Mouse (Mus musculus) neural tube, embryonic 11.5 days (tissue): ENCODE data around the gene Rnf41. TPM values are rescaled to one million over a fixed set of nuclear protein-coding genes. Genes with fewer than 3 reads are reported as not detected.

ENCODE experiments used
- ATAC-seq: fragments of 200-750 bp; cut with Nextera tagmentation; 2 replicates; pipeline ENCODE4 v1.8.0; 2017; ENCODE audit warnings: moderate number of reproducible peaks, mild to moderate bottlenecking, moderate TSS enrichment, moderate library complexity; ENCODE audit not compliant: insufficient read depth, low FRiP score, low TSS enrichment
- DNase-seq: peaks from one replicate; pipeline ENCODE4 v3.0.0-alpha.2; 2015; ENCODE audit warnings: low spot score
- H3K27ac ChIP-seq: fragments of 300-500 bp; sonication (generic); 2 replicates; pipeline ENCODE4 v1.5.1; 2014; ENCODE audit warnings: low read depth, mild to moderate bottlenecking, low read length
- H3K27me3 ChIP-seq: fragments of 300-500 bp; sonication (generic); 2 replicates; pipeline ENCODE4 v1.6.1; 2014; ENCODE audit warnings: mild to moderate bottlenecking, low read length, mixed read lengths; ENCODE audit not compliant: control insufficient read depth, insufficient read depth
- H3K36me3 ChIP-seq: fragments of 300-500 bp; sonication (generic); 2 replicates; pipeline ENCODE4 v1.6.1; 2014; ENCODE audit warnings: mild to moderate bottlenecking, low read length, moderate library complexity, mixed read lengths; ENCODE audit not compliant: control insufficient read depth, insufficient read depth
- H3K4me1 ChIP-seq: fragments of 300-500 bp; sonication (generic); 2 replicates; pipeline ENCODE4 v1.6.1; 2014; ENCODE audit warnings: low read length, mixed read lengths; ENCODE audit not compliant: control insufficient read depth, insufficient read depth
- H3K4me2 ChIP-seq: fragments of 300-500 bp; sonication (generic); 2 replicates; pipeline ENCODE4 v1.6.1; 2014; ENCODE audit warnings: low read depth, mild to moderate bottlenecking, moderate library complexity
- H3K4me3 ChIP-seq: fragments of 300-500 bp; sonication (generic); 2 replicates; pipeline ENCODE4 v1.5.1; 2014; ENCODE audit warnings: low read depth, low read length
- H3K9ac ChIP-seq: fragments of 300-500 bp; sonication (generic); 2 replicates; pipeline ENCODE4 v1.6.1; 2014; ENCODE audit warnings: mild to moderate bottlenecking, low read length
- H3K9me3 ChIP-seq: fragments of 300-500 bp; sonication (generic); 2 replicates; pipeline ENCODE4 v1.6.1; 2016; ENCODE audit warnings: low read length; ENCODE audit not compliant: control insufficient read depth
- WGBS: fragments of 180-500 bp; shearing (Covaris S2); extraction: QIAGEN DNeasy Blood & Tissue Kit; methylation state at CpG from one replicate; pipeline ENCODE4 v1.1.7; 2014; 5-methylcytosine and 5-hydroxymethylcytosine counted together
- polyA plus RNA-seq: library from polyadenylated mRNA; unstranded; fragments of >200 nt; fragmentation: Nextera tagmentation; extraction: Ambion mirVana; gene quantifications from 2 replicates; pipeline ENCODE4 v1.2.1, GENCODE M21; 2014

The Rnf41 gene
- polyA plus RNA-seq, 1 experiment from 2014 or later, result 46.8 TPM

GRCm38 (mm10) chr10:128396017-128396673 is 15.3 kb upstream of the Rnf41 start:
- DNase-seq (no peak), ATAC-seq (no peak)
- H3K4me3 ChIP-seq, result no peak overlapping the region
- WGBS, result 72% methylated on average over 11 of the region's 11 CpGs
- H3K36me3 ChIP-seq, result peaks cover 8% of the 10 kb centered on the region
- H3K4me2 ChIP-seq, result no peak overlapping the region
- H3K27me3 ChIP-seq, result no peaks in the 10 kb centered on the region
- H3K4me1 ChIP-seq, result no peaks in the 10 kb centered on the region
- H3K9ac ChIP-seq, result no peak overlapping the region
- no peak overlapping the region for H3K27ac ChIP-seq
- H3K9me3 ChIP-seq, result no peaks in the 10 kb centered on the region

GRCm38 (mm10) chr10:128396716-128397264 is 14.7 kb upstream of the Rnf41 start:
- no peaks in the 10 kb centered on the region for H3K4me1 ChIP-seq
- no peak overlapping the region for H3K27ac ChIP-seq
- H3K36me3 ChIP-seq, result peaks cover 3% of the 10 kb centered on the region

GRCm38 (mm10) chr10:128397466-128397865 is 14.0 kb upstream of the Rnf41 start:
- no peak for ATAC-seq
- no peak overlapping the region for H3K9ac ChIP-seq
- no peaks in the 10 kb centered on the region; the same call in 1 of the 2 replicates for H3K36me3 ChIP-seq
- H3K4me2 ChIP-seq, result no peak overlapping the region
- no peak for DNase-seq
- no peaks in the 10 kb centered on the region for H3K27me3 ChIP-seq
- H3K27ac ChIP-seq, result no peak overlapping the region
- no peaks in the 10 kb centered on the region for H3K4me1 ChIP-seq
- WGBS, result 60% methylated on average over 7 of the region's 7 CpGs
- no peaks in the 10 kb centered on the region for H3K9me3 ChIP-seq
- H3K4me3 ChIP-seq, result no peak overlapping the region

More at GRCm38 (mm10) chr10:128396716-128397264, 14.7 kb upstream of the Rnf41 start:
- DNase-seq, result no peak
- H3K4me3 ChIP-seq, result no peak overlapping the region
- H3K9ac ChIP-seq, result no peak overlapping the region; the same call in 1 of the 2 replicates
- ATAC-seq, result no peak
- H3K9me3 ChIP-seq, result no peaks in the 10 kb centered on the region
- 82% methylated on average over 10 of the region's 10 CpGs for WGBS
- H3K4me2 ChIP-seq, result no peak overlapping the region
- H3K27me3 ChIP-seq, result no peaks in the 10 kb centered on the region

GRCm38 (mm10) chr10:128400338-128400737 is 11.1 kb upstream of the Rnf41 start:
- H3K36me3 ChIP-seq, result no peaks in the 10 kb centered on the region
- H3K4me1 ChIP-seq, result no peaks in the 10 kb centered on the region
- no peaks in the 10 kb centered on the region for H3K27me3 ChIP-seq
- no peaks in the 10 kb centered on the region for H3K9me3 ChIP-seq
- H3K4me3 ChIP-seq, result no peak overlapping the region
- no peak for ATAC-seq
- DNase-seq, result no peak
- no peak overlapping the region for H3K27ac ChIP-seq
- no peak overlapping the region for H3K9ac ChIP-seq
- H3K4me2 ChIP-seq, result no peak overlapping the region
- 40% methylated on average over 5 of the region's 5 CpGs for WGBS

- Histone ChIP-seq H3K36me3 (0 out of 2 replicates have a peak, but pooled peaks cover under 1% of the 10 kb centered on the region), H3K27ac (no peak within 1 kb of the TSS), H3K4me3 (no peak within 1 kb of the TSS), H3K4me2 (no peak within 1 kb of the TSS), H3K9me3 (no peaks in the 10 kb centered on the region), H3K4me1 (no peaks in the 10 kb centered on the region), H3K27me3 (no peaks in the 10 kb centered on the region), H3K9ac (no peak within 1 kb of the TSS)
- DNase-seq (no peak), ATAC-seq (no peak)
- WGBS, result 38% methylated on average over 2 of the region's 2 CpGs
Observed at GRCm38 (mm10) chr10:128401056-128401455, 10.4 kb upstream of the Rnf41 start, which contains the start of gene Slc39a5. TSS of gene Slc39a5 (minus strand) at chr10:128401229.

- ATAC-seq (no peak), DNase-seq (no peak)
- WGBS, result 80% methylated on average over 9 of the region's 9 CpGs
- Histone ChIP-seq H3K4me1 (no peaks in the 10 kb centered on the region), H3K4me3 (no peak overlapping the region), H3K4me2 (no peak overlapping the region), H3K27me3 (no peaks in the 10 kb centered on the region), H3K36me3 (0 out of 2 replicates have a peak, but pooled peaks cover 2% of the 10 kb centered on the region), H3K27ac (no peak overlapping the region), H3K9ac (no peak overlapping the region), H3K9me3 (no peaks in the 10 kb centered on the region)
Observed at GRCm38 (mm10) chr10:128401638-128402037, 9.8 kb upstream of the Rnf41 start.

- H3K36me3 ChIP-seq, result 0 out of 2 replicates have a peak, but pooled peaks cover 2% of the 10 kb centered on the region
- 88% methylated on average over 7 of the region's 7 CpGs for WGBS
- ATAC-seq (no peak), DNase-seq (no peak)
- no peak overlapping the region for H3K4me3 ChIP-seq
- no peak overlapping the region for H3K4me2 ChIP-seq
- no peak overlapping the region for H3K9ac ChIP-seq
- no peak overlapping the region for H3K27ac ChIP-seq
- peaks cover 8% of the 10 kb centered on the region for H3K4me1 ChIP-seq
- no peaks in the 10 kb centered on the region for H3K9me3 ChIP-seq
- no peaks in the 10 kb centered on the region for H3K27me3 ChIP-seq
Observed at GRCm38 (mm10) chr10:128403931-128404330, 7.5 kb upstream of the Rnf41 start.

GRCm38 (mm10) chr10:128408591-128409535 is 2.6 kb upstream of the Rnf41 start:
- WGBS, result 21% methylated on average over 35 of the region's 35 CpGs
- peak; percentile 10; the same call in 1 of the 2 replicates for ATAC-seq

More at GRCm38 (mm10) chr10:128408591-128409535, 2.6 kb upstream of the Rnf41 start:
- peaks cover 23% of the 10 kb centered on the region for H3K4me1 ChIP-seq
- H3K4me3 ChIP-seq, result peak overlapping the region; percentile 92
- H3K36me3 ChIP-seq, result 0 out of 2 replicates have a peak, but pooled peaks cover 2% of the 10 kb centered on the region
- DNase-seq, result no peak
- peak overlapping the region; percentile 58 for H3K27ac ChIP-seq
- H3K27me3 ChIP-seq, result no peaks in the 10 kb centered on the region
- no peaks in the 10 kb centered on the region for H3K9me3 ChIP-seq
- peak overlapping the region; percentile 72 for H3K9ac ChIP-seq
- peak overlapping the region; percentile 87 for H3K4me2 ChIP-seq
